Mouse (Mus musculus) forebrain, embryonic 13.5 days (tissue): ENCODE results near the gene Dlgap1. TPM values are rescaled to one million over a fixed set of nuclear protein-coding genes. Genes with fewer than 3 reads are reported as not detected.

Experiments
- ATAC-seq: fragments of 200-750 bp; cut with Nextera tagmentation; 2 replicates; pipeline ENCODE4 v1.8.0; 2017
- H3K27ac ChIP-seq: fragments of 300-500 bp; sonication (generic); 2 replicates; pipeline ENCODE4 v1.5.1; 2015; ENCODE audit warnings: inconsistent platforms, mild to moderate bottlenecking, moderate library complexity
- H3K27me3 ChIP-seq: fragments of 300-500 bp; sonication (generic); 2 replicates; pipeline ENCODE4 v1.6.1; 2015; ENCODE audit warnings: mild to moderate bottlenecking, inconsistent platforms
- H3K36me3 ChIP-seq: fragments of 300-500 bp; sonication (generic); 2 replicates; pipeline ENCODE4 v1.6.1; 2015; ENCODE audit warnings: mild to moderate bottlenecking, inconsistent platforms; ENCODE audit not compliant: poor library complexity, severe bottlenecking
- H3K4me1 ChIP-seq: fragments of 300-500 bp; sonication (generic); 2 replicates; pipeline ENCODE4 v1.6.1; 2015; ENCODE audit warnings: inconsistent platforms
- H3K4me2 ChIP-seq: fragments of 300-500 bp; sonication (generic); 2 replicates; pipeline ENCODE4 v1.6.1; 2015; ENCODE audit warnings: inconsistent platforms, mild to moderate bottlenecking, moderate library complexity
- H3K4me3 ChIP-seq: fragments of 300-500 bp; sonication (generic); 2 replicates; pipeline ENCODE4 v1.5.1; 2015; ENCODE audit warnings: mild to moderate bottlenecking, inconsistent platforms
- H3K9ac ChIP-seq: fragments of 300-500 bp; sonication (generic); 2 replicates; pipeline ENCODE4 v1.6.1; 2015; ENCODE audit warnings: mild to moderate bottlenecking, inconsistent platforms
- H3K9me3 ChIP-seq: fragments of 300-500 bp; sonication (generic); replicated peaks from 2 replicates; pipeline ENCODE4 v1.6.1; 2016; ENCODE audit warnings: inconsistent platforms
- WGBS: fragments of 180-500 bp; shearing (Covaris S2); methylation state at CpG from one replicate; pipeline ENCODE4 v1.1.7; 2015; 5-methylcytosine and 5-hydroxymethylcytosine counted together
- polyA plus RNA-seq: library from polyadenylated mRNA; unstranded; fragments of >200 nt; fragmentation: Nextera tagmentation; extraction: Ambion mirVana; gene quantifications from 2 replicates; pipeline ENCODE4 v1.2.1, GENCODE M21; 2015

Dlgap1 gene
- polyA plus RNA-seq, 1 experiment from 2014 or later = 9.3 TPM

GRCm38 (mm10) chr17:70516506-70516905, 547.6 kb downstream of the Dlgap1 start:
- Histone ChIP-seq H3K27ac (no peak overlapping the region), H3K36me3 (peaks cover 6% of the 10 kb centered on the region; the same call in 1 of the 2 replicates), H3K9ac (no peak overlapping the region), H3K9me3 (no peaks in the 10 kb centered on the region), H3K27me3 (no peaks in the 10 kb centered on the region), H3K4me3 (no peak overlapping the region), H3K4me1 (no peaks in the 10 kb centered on the region), H3K4me2 (no peak overlapping the region)
- ATAC-seq = no peak
- 95% methylated on average over 18 of the region's 18 CpGs for WGBS

GRCm38 (mm10) chr17:70517333-70517732, 548.5 kb downstream of the Dlgap1 start:
- Histone ChIP-seq H3K4me3 (no peak overlapping the region), H3K9ac (no peak overlapping the region), H3K27ac (no peak overlapping the region), H3K27me3 (no peaks in the 10 kb centered on the region), H3K9me3 (no peaks in the 10 kb centered on the region), H3K4me2 (no peak overlapping the region), H3K4me1 (no peaks in the 10 kb centered on the region), H3K36me3 (peaks cover 6% of the 10 kb centered on the region; the same call in 1 of the 2 replicates)
- ATAC-seq = no peak
- WGBS = 88% methylated on average over 12 of the region's 12 CpGs

- Histone ChIP-seq H3K4me3 (no peak overlapping the region), H3K4me1 (no peaks in the 10 kb centered on the region), H3K9me3 (no peaks in the 10 kb centered on the region), H3K9ac (no peak overlapping the region), H3K4me2 (no peak overlapping the region), H3K36me3 (peaks cover 4% of the 10 kb centered on the region; the same call in 1 of the 2 replicates), H3K27ac (no peak overlapping the region), H3K27me3 (no peaks in the 10 kb centered on the region)
- WGBS = 75% methylated on average over 5 of the region's 5 CpGs
- no peak for ATAC-seq
Measured at GRCm38 (mm10) chr17:70521058-70521851, 552.4 kb downstream of the Dlgap1 start.

- no peaks in the 10 kb centered on the region for H3K4me1 ChIP-seq
- ATAC-seq = no peak
- no peak overlapping the region for H3K27ac ChIP-seq
- peak overlapping the region; percentile 35 for H3K4me2 ChIP-seq
- no peak overlapping the region for H3K4me3 ChIP-seq
- H3K9me3 ChIP-seq = no peaks in the 10 kb centered on the region
- WGBS = 42% methylated on average over 11 of the region's 11 CpGs
- H3K36me3 ChIP-seq = no peaks in the 10 kb centered on the region
- no peaks in the 10 kb centered on the region for H3K27me3 ChIP-seq
- 0 out of 2 replicates have a peak overlapping the region, but pooled peaks have one; percentile 16 for H3K9ac ChIP-seq
Measured at GRCm38 (mm10) chr17:70521971-70522370, 553.1 kb downstream of the Dlgap1 start.

- 46% methylated on average over 3 of the region's 3 CpGs for WGBS
- Histone ChIP-seq H3K4me2 (no peak overlapping the region), H3K27ac (no peak overlapping the region), H3K9ac (no peak overlapping the region), H3K4me3 (no peak overlapping the region), H3K4me1 (0 out of 2 replicates have a peak, but pooled peaks cover 6% of the 10 kb centered on the region), H3K36me3 (no peaks in the 10 kb centered on the region), H3K27me3 (no peaks in the 10 kb centered on the region), H3K9me3 (no peaks in the 10 kb centered on the region)
- no peak for ATAC-seq
Measured at GRCm38 (mm10) chr17:70525990-70526389, 557.1 kb downstream of the Dlgap1 start.

GRCm38 (mm10) chr17:70527101-70527500, 558.2 kb downstream of the Dlgap1 start:
- Histone ChIP-seq H3K9ac (no peak overlapping the region), H3K27me3 (no peaks in the 10 kb centered on the region), H3K27ac (no peak overlapping the region), H3K4me1 (0 out of 2 replicates have a peak, but pooled peaks cover 6% of the 10 kb centered on the region), H3K36me3 (no peaks in the 10 kb centered on the region), H3K4me2 (no peak overlapping the region), H3K4me3 (no peak overlapping the region), H3K9me3 (no peaks in the 10 kb centered on the region)
- ATAC-seq = peak; percentile 84
- 33% methylated on average over 9 of the region's 9 CpGs for WGBS

GRCm38 (mm10) chr17:70528196-70529187, 559.6 kb downstream of the Dlgap1 start:
- 60% methylated on average over 7 of the region's 7 CpGs for WGBS
- Histone ChIP-seq H3K9me3 (no peaks in the 10 kb centered on the region), H3K36me3 (no peaks in the 10 kb centered on the region), H3K27ac (no peak overlapping the region), H3K9ac (no peak overlapping the region), H3K4me3 (no peak overlapping the region), H3K4me2 (no peak overlapping the region), H3K4me1 (0 out of 2 replicates have a peak, but pooled peaks cover 6% of the 10 kb centered on the region), H3K27me3 (no peaks in the 10 kb centered on the region)
- ATAC-seq = no peak

GRCm38 (mm10) chr17:70534321-70534720, 565.4 kb downstream of the Dlgap1 start:
- WGBS = 75% methylated on average over 3 of the region's 3 CpGs
- no peak overlapping the region for H3K4me3 ChIP-seq
- no peaks in the 10 kb centered on the region for H3K4me1 ChIP-seq
- H3K36me3 ChIP-seq = no peaks in the 10 kb centered on the region
- no peaks in the 10 kb centered on the region for H3K27me3 ChIP-seq
- H3K9ac ChIP-seq = no peak overlapping the region
- no peak overlapping the region for H3K27ac ChIP-seq
- H3K4me2 ChIP-seq = no peak overlapping the region
- H3K9me3 ChIP-seq = no peaks in the 10 kb centered on the region
- ATAC-seq = no peak

- Histone ChIP-seq H3K27ac (no peak overlapping the region), H3K36me3 (no peaks in the 10 kb centered on the region), H3K4me2 (no peak overlapping the region), H3K27me3 (no peaks in the 10 kb centered on the region), H3K9ac (no peak overlapping the region), H3K9me3 (no peaks in the 10 kb centered on the region), H3K4me1 (no peaks in the 10 kb centered on the region), H3K4me3 (no peak overlapping the region)
- ATAC-seq = no peak
- WGBS = 80% methylated on average over 4 of the region's 4 CpGs
Measured at GRCm38 (mm10) chr17:70541816-70542215, 572.9 kb downstream of the Dlgap1 start.

GRCm38 (mm10) chr17:70550793-70551192, 581.9 kb downstream of the Dlgap1 start:
- H3K4me1 ChIP-seq = no peaks in the 10 kb centered on the region
- WGBS = 88% methylated on average over 4 of the region's 4 CpGs

GRCm38 (mm10) chr17:70561547-70561946, 592.7 kb downstream of the Dlgap1 start:
- Histone ChIP-seq H3K4me1 (no peaks in the 10 kb centered on the region), H3K9ac (no peak overlapping the region), H3K36me3 (no peaks in the 10 kb centered on the region), H3K27ac (no peak overlapping the region), H3K27me3 (no peaks in the 10 kb centered on the region), H3K4me3 (no peak overlapping the region), H3K9me3 (no peaks in the 10 kb centered on the region), H3K4me2 (no peak overlapping the region)
- ATAC-seq = no peak
- WGBS = 85% methylated on average over 7 of the region's 7 CpGs

More at GRCm38 (mm10) chr17:70550793-70551192, 581.9 kb downstream of the Dlgap1 start:
- Histone ChIP-seq H3K4me3 (no peak overlapping the region), H3K36me3 (no peaks in the 10 kb centered on the region), H3K27ac (no peak overlapping the region), H3K9ac (no peak overlapping the region), H3K4me2 (no peak overlapping the region), H3K9me3 (no peaks in the 10 kb centered on the region), H3K27me3 (no peaks in the 10 kb centered on the region)
- ATAC-seq = no peak

- no peaks in the 10 kb centered on the region for H3K4me1 ChIP-seq
- H3K4me3 ChIP-seq = no peak overlapping the region
- WGBS = 63% methylated on average over 5 of the region's 5 CpGs
- H3K9ac ChIP-seq = no peak overlapping the region
- no peaks in the 10 kb centered on the region for H3K36me3 ChIP-seq
- no peak overlapping the region for H3K4me2 ChIP-seq
- ATAC-seq = no peak
- no peak overlapping the region for H3K27ac ChIP-seq
- H3K27me3 ChIP-seq = no peaks in the 10 kb centered on the region
- no peaks in the 10 kb centered on the region for H3K9me3 ChIP-seq
Measured at GRCm38 (mm10) chr17:70570848-70571247, 602.0 kb downstream of the Dlgap1 start.
